Mouse (Mus musculus) embryonic fibroblast, embryonic 13.5 days (primary cell): ENCODE data around the gene Cdh3. TPM values are rescaled to one million over a fixed set of nuclear protein-coding genes. Genes with fewer than 3 reads are reported as not detected.
A peak's percentile ranks its signal among the peaks of the same experiment; 100 is the strongest.
"Not testable (repeated sequence)": the region's sequence is repeated elsewhere in the genome, so short reads cannot be mapped to it uniquely, and the experiment has no call there.

Experiments used
- H3K27ac ChIP-seq: 2 replicates; pipeline ENCODE4 v1.5.1; 2012; ENCODE audit warnings: low read length, control low read depth, inconsistent platforms; ENCODE audit not compliant: insufficient read depth
- H3K4me1 ChIP-seq: 2 replicates; pipeline ENCODE4 v1.6.1; 2011; ENCODE audit warnings: low read length; ENCODE audit not compliant: control insufficient read depth, insufficient read depth
- H3K4me3 ChIP-seq: 2 replicates; pipeline ENCODE4 v1.5.1; 2011; ENCODE audit warnings: mild to moderate bottlenecking, control low read depth, low read length; ENCODE audit not compliant: insufficient read depth
- CTCF ChIP-seq: IDR thresholded peaks from 2 replicates; pipeline ENCODE4 v1.5.1; 2011; ENCODE audit warnings: mild to moderate bottlenecking, control low read depth, low read length, moderate library complexity, borderline replicate concordance; ENCODE audit not compliant: insufficient read depth
- POLR2A ChIP-seq: IDR thresholded peaks from 2 replicates; pipeline ENCODE4 v1.6.1; 2011; ENCODE audit warnings: low read depth, mild to moderate bottlenecking, control low read depth, low read length, moderate library complexity
- polyA plus RNA-seq: library from polyadenylated mRNA; stranded (reverse); fragments of >200 nt; gene quantifications from 2 replicates; pipeline ENCODE4 v1.2.4, GENCODE M21; 2011; ENCODE audit warnings: low read depth; ENCODE audit not compliant: missing spikeins, insufficient read length

Gene Cdh3
- polyA plus RNA-seq, 1 experiment: 70.2 TPM

DNA sequence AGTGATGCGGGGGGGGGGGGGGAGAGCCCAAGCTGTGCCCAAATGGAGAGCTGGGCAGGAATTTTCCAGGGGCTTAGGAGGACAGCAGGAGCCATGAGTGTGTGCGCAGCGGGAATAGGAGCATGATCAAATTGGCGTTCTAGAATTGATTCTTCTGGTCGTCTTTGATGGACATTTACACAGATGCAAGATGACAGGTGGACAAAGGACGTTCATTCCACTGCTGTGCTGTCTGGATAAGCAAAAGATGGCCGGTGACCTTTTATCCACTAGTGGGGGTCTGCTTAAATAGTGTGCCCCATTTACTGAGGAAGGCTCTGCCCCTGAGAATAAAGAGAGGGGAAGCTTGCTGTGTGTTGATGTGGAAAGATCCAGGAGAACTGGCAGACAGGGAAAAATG, 58.3 kb downstream of the Cdh3 start:
- Histone ChIP-seq H3K4me1 (no peaks in the 10 kb centered on the region), H3K27ac (no peak overlapping the region), H3K4me3 (no peak overlapping the region)
- no peak for TF ChIP-seq POLR2A
- TF ChIP-seq CTCF: no peak

DNA sequence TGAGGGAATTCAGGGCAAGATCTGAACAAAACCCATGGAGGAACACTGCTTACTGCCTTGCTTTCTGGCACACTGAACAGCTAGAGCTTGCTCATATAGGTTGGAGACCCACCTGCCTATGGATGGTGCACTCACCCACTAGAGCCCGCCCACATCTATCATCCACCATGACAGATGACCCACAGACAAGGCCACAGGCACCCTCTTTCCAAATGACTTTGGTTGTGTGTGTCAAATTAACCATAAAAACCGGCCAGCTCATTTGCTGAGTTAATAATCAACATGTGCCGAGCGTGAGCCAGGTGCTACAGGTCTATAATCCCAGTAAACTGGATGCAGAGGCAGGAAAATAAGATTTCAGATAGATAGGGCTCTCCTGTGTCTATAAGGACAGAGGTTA, 59.7 kb downstream of the Cdh3 start:
- Histone ChIP-seq H3K4me1 (no peaks in the 10 kb centered on the region), H3K4me3 (no peak overlapping the region), H3K27ac (no peak overlapping the region)
- TF ChIP-seq CTCF: no peak

DNA sequence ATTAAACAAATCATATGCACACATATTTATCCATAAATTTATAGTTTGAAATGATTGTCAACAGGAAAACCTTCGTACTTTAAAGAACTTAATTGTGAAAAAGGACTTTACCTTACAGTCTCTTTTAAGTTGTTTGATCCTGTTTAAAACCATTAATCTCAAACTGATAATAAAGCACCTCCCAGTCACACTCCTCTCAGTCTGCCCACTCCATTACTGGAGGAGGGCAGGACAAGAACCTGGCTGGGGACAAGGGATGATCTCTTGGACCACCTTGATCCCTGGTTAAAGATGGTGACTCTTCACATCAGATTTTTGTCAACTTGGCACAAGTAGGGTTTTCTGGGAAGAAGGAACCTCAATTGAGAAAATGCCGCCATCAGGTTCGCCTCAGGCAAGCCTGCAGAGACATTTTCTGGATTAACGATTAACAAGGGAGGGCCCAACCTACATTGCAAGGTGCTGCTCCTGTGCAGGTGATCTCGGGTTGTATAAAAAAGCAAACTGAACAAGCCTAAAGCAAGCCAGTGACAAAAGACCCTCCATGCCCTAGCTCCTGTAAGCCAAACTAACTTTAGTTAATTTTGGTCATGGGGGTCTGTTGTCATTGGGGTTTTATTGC, 61.0 kb downstream of the Cdh3 start:
- H3K27ac ChIP-seq: no peak overlapping the region
- no peak overlapping the region for H3K4me3 ChIP-seq
- TF ChIP-seq CTCF (no peak), POLR2A (no peak)
- H3K4me1 ChIP-seq: no peaks in the 10 kb centered on the region

DNA sequence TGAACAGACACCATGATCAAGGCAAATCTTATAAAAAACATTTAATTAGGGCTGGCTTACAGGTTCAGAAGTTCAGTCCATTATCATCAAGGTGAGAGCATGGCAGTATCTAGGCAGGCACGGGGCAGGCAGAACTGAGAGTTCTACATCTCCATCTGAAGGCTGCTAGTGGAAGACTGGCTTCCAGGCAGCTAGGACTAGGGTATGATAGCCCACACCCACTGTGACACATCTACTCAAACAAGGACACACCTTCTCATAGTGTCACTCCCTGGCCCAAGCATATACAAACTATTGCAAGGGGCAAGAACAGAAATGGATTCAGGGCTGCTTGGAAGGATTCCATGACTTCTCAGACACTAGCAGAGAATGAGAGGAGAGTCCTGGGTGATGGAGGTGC, 61.5 kb downstream of the Cdh3 start:
- H3K27ac ChIP-seq: not testable (repeated sequence)

DNA sequence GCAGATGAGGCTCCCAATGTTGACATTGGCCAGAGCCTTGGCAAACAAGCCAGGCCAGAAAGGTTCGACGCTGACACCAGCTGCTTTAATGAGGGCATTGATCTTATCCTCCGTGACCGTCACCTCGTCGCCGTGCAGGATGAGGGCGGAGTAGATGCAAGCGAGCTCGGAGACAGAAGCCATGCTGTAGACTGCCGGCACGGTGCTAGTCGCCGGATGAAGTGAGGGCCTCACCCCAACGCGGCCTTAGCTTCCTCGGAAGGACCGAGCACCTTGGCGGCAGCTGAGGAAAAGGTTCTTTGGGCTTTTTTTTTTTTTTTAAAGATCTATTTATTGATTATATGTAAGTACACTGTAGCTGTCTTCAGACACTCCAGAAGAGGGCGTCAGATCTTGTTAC, 62.5 kb downstream of the Cdh3 start, which contains the start of gene Gm10073:
TSS of gene Gm10073 (minus strand) at position 294 of the 400 bp plus-strand sequence.
- H3K27ac ChIP-seq, H3K4me3 ChIP-seq, H3K4me1 ChIP-seq: not testable (repeated sequence)

More for the DNA sequence above, 61.5 kb downstream of the Cdh3 start:
- not testable (repeated sequence) for H3K4me3 ChIP-seq, H3K4me1 ChIP-seq

DNA sequence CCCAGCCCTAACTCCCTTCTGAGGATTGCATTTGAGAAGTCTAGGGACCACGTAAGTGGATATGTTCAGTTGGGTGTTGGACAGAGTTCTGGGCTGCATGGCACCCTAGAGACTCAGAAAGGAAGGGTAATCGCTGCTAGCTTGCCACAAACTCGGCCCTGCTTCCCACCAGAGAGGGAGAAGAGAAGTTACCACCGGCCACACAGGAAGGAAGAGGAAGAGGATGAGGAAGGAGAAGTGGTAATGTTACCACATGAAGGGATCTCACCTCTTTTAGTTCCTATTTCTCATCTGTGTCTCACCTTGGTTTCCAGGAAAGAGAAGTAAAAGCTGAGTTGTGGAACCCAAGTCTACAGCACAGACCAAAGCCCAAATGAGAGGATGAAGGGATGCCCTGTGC, 63.6 kb downstream of the Cdh3 start:
- peaks cover 4% of the 10 kb centered on the region; the same call in 1 of the 2 replicates for H3K4me1 ChIP-seq
- H3K4me3 ChIP-seq: no peak overlapping the region
- H3K27ac ChIP-seq: no peak overlapping the region
- TF ChIP-seq POLR2A (no peak), CTCF (no peak)

DNA sequence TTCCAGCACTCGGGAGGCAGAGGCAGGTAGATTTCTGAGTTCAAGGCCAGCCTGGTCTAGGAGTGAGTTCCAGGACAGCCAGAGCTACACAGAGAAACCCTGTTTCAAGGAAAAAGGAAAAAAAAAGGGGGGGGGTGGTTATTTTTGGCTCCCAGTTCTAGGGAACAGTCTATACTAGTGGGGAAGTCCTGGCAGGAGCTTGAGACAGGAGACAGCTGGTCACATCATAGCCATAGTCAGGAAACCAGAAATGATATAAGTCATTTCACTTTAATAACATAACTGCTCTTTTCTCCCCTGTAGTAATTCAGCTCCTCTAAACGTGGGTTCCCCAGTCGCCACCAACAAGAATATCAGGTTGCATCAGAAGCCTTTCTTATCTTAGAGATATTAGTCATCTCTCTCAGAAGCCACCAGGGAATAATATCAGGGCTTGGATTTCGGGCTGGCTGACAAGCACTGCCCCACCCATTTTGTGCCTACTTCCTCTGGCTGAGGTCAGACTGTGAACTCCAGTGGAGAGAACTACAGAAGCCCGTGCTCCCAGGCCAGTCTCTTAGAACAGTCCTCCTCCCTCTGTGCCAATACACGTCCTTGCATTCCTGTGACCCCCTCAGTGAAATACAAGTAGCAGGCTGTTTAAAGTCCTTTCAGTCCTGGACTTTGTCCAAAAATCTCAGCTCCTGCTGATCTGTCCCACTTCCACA, 66.3 kb downstream of the Cdh3 start:
- peaks cover 4% of the 10 kb centered on the region; the same call in 1 of the 2 replicates for H3K4me1 ChIP-seq
- peak overlapping the region; percentile 39 for H3K27ac ChIP-seq
- no peak overlapping the region for H3K4me3 ChIP-seq
- no peak for TF ChIP-seq POLR2A
- no peak for TF ChIP-seq CTCF

DNA sequence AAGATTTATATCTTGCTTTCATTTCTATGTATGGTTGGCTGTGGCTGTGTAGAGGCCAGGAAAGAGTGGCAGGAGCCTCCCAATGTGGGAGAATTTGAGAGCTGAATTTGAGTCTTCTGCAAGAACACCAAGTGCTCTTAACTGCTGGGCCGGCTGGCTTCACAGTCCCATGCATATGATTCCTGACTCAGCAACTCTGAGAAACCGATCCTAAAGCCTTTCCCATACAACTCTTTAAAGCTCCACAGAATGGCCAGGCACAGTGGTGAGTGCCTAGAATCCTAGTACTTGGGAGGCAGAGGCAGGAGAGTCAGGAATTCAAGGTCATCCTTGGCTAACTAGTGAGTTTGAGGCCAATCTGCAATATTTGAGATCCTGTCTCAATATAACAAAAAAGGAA, 68.8 kb downstream of the Cdh3 start:
- TF ChIP-seq CTCF (no peak), POLR2A (no peak)
- no peak overlapping the region for H3K4me3 ChIP-seq
- H3K4me1 ChIP-seq: peaks cover 4% of the 10 kb centered on the region; the same call in 1 of the 2 replicates
- no peak overlapping the region for H3K27ac ChIP-seq

DNA sequence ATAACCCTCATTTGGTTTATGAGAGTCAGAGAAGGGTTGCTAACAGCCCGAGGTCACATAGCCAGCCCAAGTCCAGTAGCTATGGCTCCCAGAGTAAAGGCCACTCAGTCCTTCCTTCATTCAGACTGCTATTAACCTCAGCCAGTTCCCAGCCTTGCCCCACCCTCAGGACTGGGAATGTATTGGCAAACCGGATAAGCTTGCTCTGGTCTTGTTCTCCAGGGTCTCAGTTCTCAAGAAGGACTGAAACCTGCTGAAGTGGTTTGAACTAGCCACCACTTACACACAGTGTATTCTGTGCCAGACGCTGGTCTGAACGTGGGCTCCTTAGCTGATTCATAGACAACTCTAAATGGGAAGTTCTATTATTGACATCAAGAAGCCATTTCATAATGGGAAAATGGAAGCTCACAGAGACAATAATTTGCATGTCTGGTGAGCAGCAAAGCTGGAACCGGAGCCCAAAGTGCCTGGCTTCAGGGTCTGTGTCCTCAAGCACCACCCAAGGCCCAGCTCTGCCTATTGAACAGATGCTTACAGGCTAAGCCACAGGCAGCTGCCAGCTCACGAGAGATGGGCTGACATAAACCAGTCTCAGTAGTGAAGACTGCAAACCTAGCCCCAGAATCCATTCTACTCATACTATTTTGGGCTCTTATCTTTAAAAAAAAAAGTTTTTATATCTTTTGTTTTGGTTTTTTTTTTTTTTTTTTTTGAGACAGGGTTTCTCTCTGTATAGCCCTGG, 70.8 kb downstream of the Cdh3 start:
- Histone ChIP-seq H3K4me3 (no peak overlapping the region), H3K27ac (no peak overlapping the region), H3K4me1 (peaks cover 4% of the 10 kb centered on the region; the same call in 1 of the 2 replicates)
- TF ChIP-seq CTCF (no peak), POLR2A (no peak)
